Mouse (Mus musculus) kidney, embryonic 14.5 days (tissue): ENCODE data around the gene Gmds. TPM values are rescaled to one million over a fixed set of nuclear protein-coding genes. Genes with fewer than 3 reads are reported as not detected.

Experiments
- ATAC-seq: fragments of 200-750 bp; cut with Nextera tagmentation; 2 replicates; pipeline ENCODE4 v1.8.0; 2017; ENCODE audit warnings: moderate number of reproducible peaks, mild to moderate bottlenecking, moderate TSS enrichment, moderate library complexity; ENCODE audit not compliant: low FRiP score, low TSS enrichment
- H3K27ac ChIP-seq: fragments of 300-500 bp; sonication (generic); 2 replicates; pipeline ENCODE4 v1.5.1; 2014; ENCODE audit warnings: low read depth, mild to moderate bottlenecking, low read length, moderate library complexity, mixed read lengths
- H3K27me3 ChIP-seq: fragments of 300-500 bp; sonication (generic); 2 replicates; pipeline ENCODE4 v1.6.1; 2014; ENCODE audit warnings: mild to moderate bottlenecking, low read length; ENCODE audit not compliant: control insufficient read depth, insufficient read depth
- H3K36me3 ChIP-seq: fragments of 300-500 bp; sonication (generic); 2 replicates; pipeline ENCODE4 v1.6.1; 2014; ENCODE audit warnings: low read length, mixed read lengths; ENCODE audit not compliant: control insufficient read depth, insufficient read depth
- H3K4me1 ChIP-seq: fragments of 300-500 bp; sonication (generic); 2 replicates; pipeline ENCODE4 v1.6.1; 2014; ENCODE audit warnings: low read length, mixed read lengths; ENCODE audit not compliant: control insufficient read depth, insufficient read depth
- H3K4me2 ChIP-seq: fragments of 300-500 bp; sonication (generic); replicated peaks from 2 replicates; pipeline ENCODE4 v1.6.1; 2014; ENCODE audit warnings: low read depth, mild to moderate bottlenecking, low read length
- H3K4me3 ChIP-seq: fragments of 300-500 bp; sonication (generic); 2 replicates; pipeline ENCODE4 v1.5.1; 2014; ENCODE audit warnings: mild to moderate bottlenecking, low read length
- H3K9ac ChIP-seq: fragments of 300-500 bp; sonication (generic); 2 replicates; pipeline ENCODE4 v1.6.1; 2014; ENCODE audit warnings: low read depth, mild to moderate bottlenecking, low read length, moderate library complexity
- H3K9me3 ChIP-seq: fragments of 300-500 bp; sonication (generic); 2 replicates; pipeline ENCODE4 v1.6.1; 2016; ENCODE audit warnings: low read length; ENCODE audit not compliant: control insufficient read depth
- WGBS: fragments of 180-500 bp; shearing (Covaris S2); extraction: QIAGEN DNeasy Blood & Tissue Kit; methylation state at CpG from one replicate; pipeline ENCODE4 v1.1.7; 2014; 5-methylcytosine and 5-hydroxymethylcytosine counted together
- polyA plus RNA-seq: library from polyadenylated mRNA; unstranded; fragments of >200 nt; fragmentation: Nextera tagmentation; extraction: Ambion mirVana; gene quantifications from 2 replicates; pipeline ENCODE4 v1.2.1, GENCODE M21; 2014

Gene Gmds
- polyA plus RNA-seq, 1 experiment from 2014 or later = 38.6 TPM

- H3K4me2 ChIP-seq = peak overlapping the region; percentile 84
- ATAC-seq = peak; percentile 53; the same call in 1 of the 2 replicates
- peaks cover 9% of the 10 kb centered on the region; the same call in 1 of the 2 replicates for H3K27me3 ChIP-seq
- peak overlapping the region; percentile 80 for H3K4me3 ChIP-seq
- no peaks in the 10 kb centered on the region for H3K9me3 ChIP-seq
- peaks cover 34% of the 10 kb centered on the region for H3K4me1 ChIP-seq
- 2% methylated on average over 31 of the region's 34 CpGs for WGBS
- H3K9ac ChIP-seq = peak overlapping the region; percentile 97
- H3K36me3 ChIP-seq = peaks cover 10% of the 10 kb centered on the region; the same call in 1 of the 2 replicates
- H3K27ac ChIP-seq = peak overlapping the region; percentile 81
Observed at GRCm38 (mm10) chr13:31805831-31806427, 532.6 kb downstream of the Gmds start.

- no peaks in the 10 kb centered on the region for H3K9me3 ChIP-seq
- ATAC-seq = no peak
- peak overlapping the region; percentile 30 for H3K4me2 ChIP-seq
- H3K27me3 ChIP-seq = peaks cover 14% of the 10 kb centered on the region
- H3K36me3 ChIP-seq = peaks cover 10% of the 10 kb centered on the region; the same call in 1 of the 2 replicates
- H3K4me1 ChIP-seq = peaks cover 34% of the 10 kb centered on the region
- no peak overlapping the region for H3K27ac ChIP-seq
- WGBS = 11% methylated on average over 7 of the region's 7 CpGs
- H3K9ac ChIP-seq = no peak overlapping the region
- no peak overlapping the region for H3K4me3 ChIP-seq
Observed at GRCm38 (mm10) chr13:31804571-31804970, 534.0 kb downstream of the Gmds start.

GRCm38 (mm10) chr13:31803166-31804093 lies 535.1 kb downstream of the Gmds start:
- peak overlapping the region; percentile 30 for H3K4me2 ChIP-seq
- H3K27me3 ChIP-seq = peaks cover 19% of the 10 kb centered on the region
- H3K4me3 ChIP-seq = peak overlapping the region; percentile 16; the same call in 1 of the 2 replicates
- no peak for ATAC-seq
- WGBS = 5% methylated on average over 31 of the region's 31 CpGs
- no peak overlapping the region for H3K27ac ChIP-seq
- peak overlapping the region; percentile 23; the same call in 1 of the 2 replicates for H3K9ac ChIP-seq
- peaks cover 6% of the 10 kb centered on the region; the same call in 1 of the 2 replicates for H3K36me3 ChIP-seq
- H3K4me1 ChIP-seq = peaks cover 34% of the 10 kb centered on the region
- H3K9me3 ChIP-seq = no peaks in the 10 kb centered on the region

GRCm38 (mm10) chr13:31802447-31802846 lies 536.1 kb downstream of the Gmds start:
- Histone ChIP-seq H3K4me1 (peaks cover 34% of the 10 kb centered on the region), H3K4me2 (no peak overlapping the region), H3K27me3 (peaks cover 22% of the 10 kb centered on the region), H3K9ac (no peak overlapping the region), H3K27ac (no peak overlapping the region), H3K9me3 (no peaks in the 10 kb centered on the region), H3K36me3 (no peaks in the 10 kb centered on the region), H3K4me3 (no peak overlapping the region)
- ATAC-seq = no peak
- 16% methylated on average over 5 of the region's 5 CpGs for WGBS

GRCm38 (mm10) chr13:31801703-31802305 lies 536.7 kb downstream of the Gmds start:
- Histone ChIP-seq H3K4me1 (peaks cover 34% of the 10 kb centered on the region), H3K27me3 (peaks cover 24% of the 10 kb centered on the region), H3K9ac (peak overlapping the region; percentile 44), H3K4me2 (peak overlapping the region; percentile 76), H3K27ac (no peak overlapping the region), H3K9me3 (no peaks in the 10 kb centered on the region), H3K36me3 (no peaks in the 10 kb centered on the region), H3K4me3 (peak overlapping the region; percentile 40)
- no peak for ATAC-seq
- WGBS = 9% methylated on average over 25 of the region's 25 CpGs

- H3K9ac ChIP-seq = peak overlapping the region; percentile 44
- H3K27ac ChIP-seq = no peak overlapping the region
- ATAC-seq = peak; percentile 82
- peaks cover 34% of the 10 kb centered on the region for H3K4me1 ChIP-seq
- H3K4me2 ChIP-seq = peak overlapping the region; percentile 76
- peaks cover 24% of the 10 kb centered on the region for H3K27me3 ChIP-seq
- WGBS = 3% methylated on average over 43 of the region's 43 CpGs
- H3K36me3 ChIP-seq = no peaks in the 10 kb centered on the region
- no peaks in the 10 kb centered on the region for H3K9me3 ChIP-seq
- peak overlapping the region; percentile 40 for H3K4me3 ChIP-seq
Observed at GRCm38 (mm10) chr13:31800581-31801576, 537.7 kb downstream of the Gmds start.

GRCm38 (mm10) chr13:31798075-31798474 lies 540.5 kb downstream of the Gmds start:
- Histone ChIP-seq H3K9me3 (no peaks in the 10 kb centered on the region), H3K27me3 (peaks cover 23% of the 10 kb centered on the region), H3K4me2 (no peak overlapping the region), H3K4me1 (peaks cover 14% of the 10 kb centered on the region), H3K9ac (no peak overlapping the region), H3K36me3 (no peaks in the 10 kb centered on the region), H3K4me3 (no peak overlapping the region), H3K27ac (no peak overlapping the region)
- WGBS = 32% methylated on average over 9 of the region's 9 CpGs
- no peak for ATAC-seq

GRCm38 (mm10) chr13:31797346-31797745 lies 541.2 kb downstream of the Gmds start:
- no peak for ATAC-seq
- H3K4me2 ChIP-seq = no peak overlapping the region
- no peak overlapping the region for H3K4me3 ChIP-seq
- H3K36me3 ChIP-seq = no peaks in the 10 kb centered on the region
- H3K9me3 ChIP-seq = no peaks in the 10 kb centered on the region
- WGBS = 64% methylated on average over 10 of the region's 10 CpGs
- H3K9ac ChIP-seq = no peak overlapping the region
- peaks cover 19% of the 10 kb centered on the region for H3K27me3 ChIP-seq
- peaks cover 7% of the 10 kb centered on the region for H3K4me1 ChIP-seq
- no peak overlapping the region for H3K27ac ChIP-seq
